Mouse (Mus musculus): ENCODE data around the gene BC035044. TPM values are rescaled to one million over a fixed set of nuclear protein-coding genes. Genes with fewer than 3 reads are reported as not detected.
A peak's percentile ranks its signal among the peaks of the same experiment; 100 is the strongest.
"Not testable (repeated sequence)": the region's sequence is repeated elsewhere in the genome, so short reads cannot be mapped to it uniquely, and the experiment has no call there.

BC035044 gene
- polyA plus RNA-seq, 1 experiment, result not detected

- TF ChIP-seq MYOD1 (IDR thresholded peaks at IDR 0.05; ENCODE audit: control insufficient read depth, insufficient read length, low read depth) (no peak), USF1 (IDR thresholded peaks at IDR 0.05; ENCODE audit: low read depth) (no peak), MYOG (IDR thresholded peaks at IDR 0.05; ENCODE audit: control insufficient read depth, extremely low read depth, insufficient read length) (no peak)
- no peak overlapping the region for H3K4me3 ChIP-seq (ENCODE audit: insufficient read depth, poor library complexity, severe bottlenecking)
- no peaks in the 10 kb centered on the region for H3K27me3 ChIP-seq (ENCODE audit: control insufficient read depth, insufficient read depth, insufficient read length)
- H3K79me3 ChIP-seq (ENCODE audit: low read depth), result no peaks in the 10 kb centered on the region
- H3K36me3 ChIP-seq (ENCODE audit: control insufficient read depth, insufficient read depth), result no peaks in the 10 kb centered on the region
- no peaks in the 10 kb centered on the region for H3K79me2 ChIP-seq (ENCODE audit: control insufficient read depth, insufficient read depth)
- no peak overlapping the region for H3ac ChIP-seq (ENCODE audit: control insufficient read depth, insufficient read length, low read depth)
These were observed 9.1 kb upstream of the BC035044 start for GRCm38 (mm10) chr6:128900044-128900443.

GRCm38 (mm10) chr6:128895404-128896001 is 4.6 kb upstream of the BC035044 start:
- Histone ChIP-seq H3ac (ENCODE audit: control insufficient read depth, insufficient read length, low read depth) (no peak overlapping the region), H3K27me3 (ENCODE audit: control insufficient read depth, insufficient read depth, insufficient read length) (no peaks in the 10 kb centered on the region)

GRCm38 (mm10) chr6:128888834-128889233 is 2.1 kb downstream of the BC035044 start:
- Histone ChIP-seq H3K79me3 (ENCODE audit: low read depth) (no peaks in the 10 kb centered on the region), H3K4me3 (ENCODE audit: insufficient read depth, poor library complexity, severe bottlenecking) (no peak overlapping the region), H3K27me3 (ENCODE audit: control insufficient read depth, insufficient read depth, insufficient read length) (no peaks in the 10 kb centered on the region), H3K79me2 (ENCODE audit: control insufficient read depth, insufficient read depth) (no peaks in the 10 kb centered on the region), H3ac (ENCODE audit: control insufficient read depth, insufficient read length, low read depth) (no peak overlapping the region), H3K36me3 (ENCODE audit: control insufficient read depth, insufficient read depth) (no peaks in the 10 kb centered on the region)
- TF ChIP-seq USF1 (IDR thresholded peaks at IDR 0.05; ENCODE audit: low read depth) (no peak), MAX (IDR thresholded peaks at IDR 0.05) (peak; percentile 26)

More at GRCm38 (mm10) chr6:128895404-128896001, 4.6 kb upstream of the BC035044 start:
- TF ChIP-seq MYOD1 (IDR thresholded peaks at IDR 0.05; ENCODE audit: control insufficient read depth, insufficient read length, low read depth), result no peak
- no peak for TF ChIP-seq USF1 (IDR thresholded peaks at IDR 0.05; ENCODE audit: low read depth)
- no peak for TF ChIP-seq MAX (IDR thresholded peaks at IDR 0.05)
- TF ChIP-seq MYOG (IDR thresholded peaks at IDR 0.05; ENCODE audit: control insufficient read depth, extremely low read depth, insufficient read length), result no peak
- TF ChIP-seq FOSL1 (IDR thresholded peaks at IDR 0.05; ENCODE audit: insufficient read depth, low read length, poor library complexity, severe bottlenecking), result no peak
- TF ChIP-seq CTCF (IDR thresholded peaks at IDR 0.05; ENCODE audit: control insufficient read depth, insufficient read depth, insufficient read length), result no peak
- no peak for TF ChIP-seq CEBPB (IDR thresholded peaks at IDR 0.05; ENCODE audit: low read depth)
- Histone ChIP-seq H3K79me3 (ENCODE audit: low read depth) (no peaks in the 10 kb centered on the region), H3K36me3 (ENCODE audit: control insufficient read depth, insufficient read depth) (no peaks in the 10 kb centered on the region), H3K79me2 (ENCODE audit: control insufficient read depth, insufficient read depth) (no peaks in the 10 kb centered on the region), H3K4me3 (ENCODE audit: insufficient read depth, poor library complexity, severe bottlenecking) (no peak overlapping the region)

GRCm38 (mm10) chr6:128887091-128887790 is 3.7 kb downstream of the BC035044 start, which contains the start of gene Clec2i:
Gene Clec2i, plus strand, starts transcription at chr6:128887588.
- not testable (repeated sequence) for H3K36me3 ChIP-seq (ENCODE audit: control insufficient read depth, insufficient read depth); H3K79me3 ChIP-seq (ENCODE audit: low read depth); H3K27me3 ChIP-seq (ENCODE audit: control insufficient read depth, insufficient read depth, insufficient read length); H3K4me3 ChIP-seq (ENCODE audit: insufficient read depth, poor library complexity, severe bottlenecking); H3ac ChIP-seq (ENCODE audit: control insufficient read depth, insufficient read length, low read depth); H3K79me2 ChIP-seq (ENCODE audit: control insufficient read depth, insufficient read depth)

- Histone ChIP-seq H3K27me3 (ENCODE audit: control insufficient read depth, insufficient read depth, insufficient read length) (no peaks in the 10 kb centered on the region), H3K79me2 (ENCODE audit: control insufficient read depth, insufficient read depth) (no peaks in the 10 kb centered on the region), H3K36me3 (ENCODE audit: control insufficient read depth, insufficient read depth) (no peaks in the 10 kb centered on the region), H3K4me3 (ENCODE audit: insufficient read depth, poor library complexity, severe bottlenecking) (no peak overlapping the region), H3ac (ENCODE audit: control insufficient read depth, insufficient read length, low read depth) (no peak overlapping the region), H3K79me3 (ENCODE audit: low read depth) (no peaks in the 10 kb centered on the region)
- TF ChIP-seq CTCF (IDR thresholded peaks at IDR 0.05; ENCODE audit: control insufficient read depth, insufficient read depth, insufficient read length) (no peak), FOSL1 (IDR thresholded peaks at IDR 0.05; ENCODE audit: insufficient read depth, low read length, poor library complexity, severe bottlenecking) (no peak), MYOD1 (IDR thresholded peaks at IDR 0.05; ENCODE audit: control insufficient read depth, insufficient read length, low read depth) (no peak), MYOG (IDR thresholded peaks at IDR 0.05; ENCODE audit: control insufficient read depth, extremely low read depth, insufficient read length) (no peak), USF1 (IDR thresholded peaks at IDR 0.05; ENCODE audit: low read depth) (no peak), MAX (IDR thresholded peaks at IDR 0.05) (no peak), CEBPB (IDR thresholded peaks at IDR 0.05; ENCODE audit: low read depth) (no peak)
These were observed 18.9 kb downstream of the BC035044 start for GRCm38 (mm10) chr6:128871910-128872610.

- Histone ChIP-seq H3ac (ENCODE audit: control insufficient read depth, insufficient read length, low read depth) (no peak overlapping the region), H3K36me3 (ENCODE audit: control insufficient read depth, insufficient read depth) (no peaks in the 10 kb centered on the region), H3K79me2 (ENCODE audit: control insufficient read depth, insufficient read depth) (no peaks in the 10 kb centered on the region), H3K27me3 (ENCODE audit: control insufficient read depth, insufficient read depth, insufficient read length) (no peaks in the 10 kb centered on the region), H3K79me3 (ENCODE audit: low read depth) (no peaks in the 10 kb centered on the region), H3K4me3 (ENCODE audit: insufficient read depth, poor library complexity, severe bottlenecking) (no peak overlapping the region)
- no peak for TF ChIP-seq MYOD1 (IDR thresholded peaks at IDR 0.05; ENCODE audit: control insufficient read depth, insufficient read length, low read depth)
- TF ChIP-seq FOSL1 (IDR thresholded peaks at IDR 0.05; ENCODE audit: insufficient read depth, low read length, poor library complexity, severe bottlenecking), result no peak
- TF ChIP-seq USF1 (IDR thresholded peaks at IDR 0.05; ENCODE audit: low read depth), result no peak
- TF ChIP-seq CEBPB (IDR thresholded peaks at IDR 0.05; ENCODE audit: low read depth), result no peak
- no peak for TF ChIP-seq MYOG (IDR thresholded peaks at IDR 0.05; ENCODE audit: control insufficient read depth, extremely low read depth, insufficient read length)
- TF ChIP-seq MAX (IDR thresholded peaks at IDR 0.05), result no peak
- TF ChIP-seq CTCF (IDR thresholded peaks at IDR 0.05; ENCODE audit: control insufficient read depth, insufficient read depth, insufficient read length), result no peak
These were observed 22.1 kb downstream of the BC035044 start for GRCm38 (mm10) chr6:128868861-128869260.

Measured in C2C12 (cell line).